29 mouse cellular contexts compared by ENCODE assay signal in the genomic region with DNA sequence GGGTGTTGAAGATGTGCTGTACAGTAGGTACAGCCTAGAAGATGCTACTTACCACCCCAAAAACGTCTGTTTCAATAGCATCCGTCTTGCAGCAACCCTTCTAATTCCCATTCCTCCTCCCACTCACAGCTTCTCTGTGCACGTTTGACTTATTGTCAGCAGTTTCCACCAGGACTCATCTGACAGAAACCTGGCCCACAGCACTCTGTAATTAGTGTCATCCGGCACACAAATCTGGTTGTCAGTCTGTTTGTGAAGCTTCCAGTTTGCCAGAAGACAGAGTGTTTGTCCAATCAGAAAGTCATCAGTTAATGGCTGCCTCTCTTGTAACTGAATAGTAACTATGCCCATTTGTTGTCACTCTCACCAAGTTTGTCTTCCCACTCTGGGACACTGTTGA. TPM values are rescaled to one million over a fixed set of nuclear protein-coding genes. Genes with fewer than 3 reads are reported as not detected.
A peak's percentile ranks its signal among the peaks of the same experiment; 100 is the strongest.
DNase-seq lines count a peak whose midpoint lies in the region; ATAC-seq and TF ChIP-seq lines count a peak whose summit lies in the region.
"Had no signal": no experiment of that assay in that cellular context is flagged by ENCODE, and none has a peak within 500 bp of the region (broad histone marks: within the 10 kb centered on the region; RNA-seq: fewer than 3 reads in every experiment).

No protein-coding gene starts in this region.

- ATAC-seq in kidney, embryonic 16.5 days (ENCODE audit: low FRiP score, low TSS enrichment): no peak
- ATAC-seq in lung, embryonic 14.5 days (ENCODE audit: insufficient read depth): peak; percentile 28; the same call in 1 of the 2 replicates
- ATAC-seq in intestine, embryonic 15.5 days: no peak
- ATAC-seq: intestine, postnatal 0 days; liver, embryonic 12.5 days; midbrain, embryonic 16.5 days had no signal

- no peak overlapping the region for H3K27ac ChIP-seq in kidney, embryonic 16.5 days (ENCODE audit: low read length)
- H3K27ac ChIP-seq in lung, embryonic 14.5 days (ENCODE audit: low read depth): no peak overlapping the region
- H3K27ac ChIP-seq in intestine, embryonic 15.5 days: no peak overlapping the region
- H3K27ac ChIP-seq: gastrocnemius, adult 2 months; hindbrain, embryonic 13.5 days; kidney, embryonic 15.5 days; liver, embryonic 12.5 days; stomach, postnatal 0 days had no signal

- DNase-seq in kidney, postnatal 10 days: peak; percentile 26
- peak; percentile 48 for DNase-seq in lung, embryonic 14.5 days
- no peak for DNase-seq in lung, postnatal 14 days
- DNase-seq in brain, adult 2 months (ENCODE audit: low read depth, low spot score): peak; percentile 20
- peak; percentile 28 for DNase-seq in layer of hippocampus, adult 9-11 months
- no peak for DNase-seq in right cerebral cortex, postnatal 25 days
- DNase-seq: adrenal gland, postnatal 25 days; cerebellum, adult 2 months; cerebellum, postnatal 14 days; gastrocnemius, adult 2 months; gastrocnemius, postnatal 36 days; heart, adult 18-20 months; heart, postnatal 4 days; left cerebral cortex, postnatal 4 days; lung, adult 2 months; spleen, adult 18-20 months; thymus, adult 2 months; thymus, postnatal 4 days had no signal

- no peak overlapping the region for H3K4me2 ChIP-seq in kidney, embryonic 16.5 days (replicated peaks; ENCODE audit: low read depth, low read length)
- no peak overlapping the region for H3K4me2 ChIP-seq in lung, embryonic 14.5 days
- no peak overlapping the region for H3K4me2 ChIP-seq in intestine, embryonic 15.5 days (replicated peaks)
- H3K4me2 ChIP-seq: heart, embryonic 11.5 days; hindbrain, embryonic 13.5 days; kidney, embryonic 15.5 days; liver, embryonic 12.5 days; midbrain, embryonic 11.5 days had no signal

- H3K9ac ChIP-seq in kidney, embryonic 16.5 days (replicated peaks; ENCODE audit: low read length): no peak overlapping the region
- no peak overlapping the region for H3K9ac ChIP-seq in lung, embryonic 14.5 days
- H3K9ac ChIP-seq in intestine, embryonic 15.5 days: no peak overlapping the region
- H3K9ac ChIP-seq: hindbrain, embryonic 13.5 days; kidney, embryonic 15.5 days; liver, embryonic 12.5 days had no signal

- H3K36me3 ChIP-seq in kidney, embryonic 16.5 days (ENCODE audit: insufficient read depth, low read length): no peaks in the 10 kb centered on the region
- no peaks in the 10 kb centered on the region for H3K36me3 ChIP-seq in lung, embryonic 14.5 days (ENCODE audit: insufficient read depth)
- no peaks in the 10 kb centered on the region for H3K36me3 ChIP-seq in intestine, embryonic 15.5 days
- H3K36me3 ChIP-seq: hindbrain, embryonic 13.5 days; kidney, embryonic 15.5 days; liver, embryonic 12.5 days had no signal

- H3K4me3 ChIP-seq in kidney, embryonic 16.5 days (ENCODE audit: low read length): no peak overlapping the region
- H3K4me3 ChIP-seq in lung, embryonic 14.5 days (ENCODE audit: low read depth, low read length): no peak overlapping the region
- no peak overlapping the region for H3K4me3 ChIP-seq in intestine, embryonic 15.5 days (replicated peaks)
- H3K4me3 ChIP-seq: erythroblast, embryonic 14.5 days; gastrocnemius, adult 2 months; hindbrain, embryonic 13.5 days; kidney, embryonic 15.5 days; liver, embryonic 12.5 days had no signal

- no peaks in the 10 kb centered on the region for H3K27me3 ChIP-seq in kidney, embryonic 16.5 days (ENCODE audit: insufficient read depth, low read length)
- H3K27me3 ChIP-seq in lung, embryonic 14.5 days (ENCODE audit: insufficient read depth, low read length): no peaks in the 10 kb centered on the region
- H3K27me3 ChIP-seq in intestine, embryonic 15.5 days (replicated peaks): no peaks in the 10 kb centered on the region
- H3K27me3 ChIP-seq: hindbrain, embryonic 13.5 days; kidney, embryonic 15.5 days; liver, embryonic 12.5 days had no signal

- WGBS in kidney, embryonic 16.5 days: 36% methylated on average over 4 of the region's 4 CpGs
- 39% methylated on average over 4 of the region's 4 CpGs for WGBS in lung, embryonic 14.5 days
- WGBS in intestine, embryonic 15.5 days: 48% methylated on average over 4 of the region's 4 CpGs

- no peak for TF ChIP-seq CTCF in lung, embryonic 14.5 days (IDR thresholded peaks at IDR 0.05; ENCODE audit: low read depth)

- no peaks in the 10 kb centered on the region; the same call in 1 of the 2 replicates for H3K4me1 ChIP-seq in kidney, embryonic 16.5 days (ENCODE audit: insufficient read depth, low read length)
- no peaks in the 10 kb centered on the region for H3K4me1 ChIP-seq in lung, embryonic 14.5 days (ENCODE audit: insufficient read depth)
- no peaks in the 10 kb centered on the region for H3K4me1 ChIP-seq in intestine, embryonic 15.5 days (replicated peaks)
- H3K4me1 ChIP-seq: hindbrain, embryonic 13.5 days; kidney, embryonic 15.5 days; liver, embryonic 12.5 days had no signal

- H3K9me3 ChIP-seq in kidney, embryonic 16.5 days (ENCODE audit: low read length): no peaks in the 10 kb centered on the region
- no peaks in the 10 kb centered on the region for H3K9me3 ChIP-seq in lung, embryonic 14.5 days (ENCODE audit: low read depth, low read length)
- H3K9me3 ChIP-seq in intestine, embryonic 15.5 days: no peaks in the 10 kb centered on the region
- H3K9me3 ChIP-seq: hindbrain, embryonic 13.5 days; kidney, embryonic 15.5 days; liver, embryonic 12.5 days had no signal

RNA-seq across cellular contexts. Expression of a gene that starts 18.4 kb away (rescaled TPM):
- polyA plus RNA-seq in kidney, embryonic 16.5 days (2015; fragmentation: Nextera tagmentation; extraction: Ambion mirVana): 28.2 and 33.7 TPM in 2 replicates
- 39.9 and 47.0 TPM in 2 replicates for polyA plus RNA-seq in lung, embryonic 14.5 days (2014; fragmentation: Nextera tagmentation; extraction: Ambion mirVana)
- polyA plus RNA-seq in intestine, embryonic 15.5 days (2015; fragmentation: Nextera tagmentation; extraction: Ambion mirVana): 30.5 and 31.6 TPM in 2 replicates
- polyA plus RNA-seq: erythroblast, embryonic 14.5 days had no signal

Comparison
In these comparisons a context has a peak if more than half of its experiments do, and no peak if none do; other contexts are left out.
1. DNase-seq: peak in kidney, postnatal 10 days (single experiment), lung, embryonic 14.5 days (single experiment), brain, adult 2 months (single experiment) and layer of hippocampus, adult 9-11 months (single experiment); none in lung, postnatal 14 days (single experiment) and right cerebral cortex, postnatal 25 days (single experiment).